Mouse (Mus musculus): ENCODE data around the gene Ccr4. TPM values are rescaled to one million over a fixed set of nuclear protein-coding genes. Genes with fewer than 3 reads are reported as not detected.
A peak's percentile ranks its signal among the peaks of the same experiment; 100 is the strongest.

The Ccr4 gene
- polyA plus RNA-seq, 1 experiment from 2014 or later, result not detected

DNA sequence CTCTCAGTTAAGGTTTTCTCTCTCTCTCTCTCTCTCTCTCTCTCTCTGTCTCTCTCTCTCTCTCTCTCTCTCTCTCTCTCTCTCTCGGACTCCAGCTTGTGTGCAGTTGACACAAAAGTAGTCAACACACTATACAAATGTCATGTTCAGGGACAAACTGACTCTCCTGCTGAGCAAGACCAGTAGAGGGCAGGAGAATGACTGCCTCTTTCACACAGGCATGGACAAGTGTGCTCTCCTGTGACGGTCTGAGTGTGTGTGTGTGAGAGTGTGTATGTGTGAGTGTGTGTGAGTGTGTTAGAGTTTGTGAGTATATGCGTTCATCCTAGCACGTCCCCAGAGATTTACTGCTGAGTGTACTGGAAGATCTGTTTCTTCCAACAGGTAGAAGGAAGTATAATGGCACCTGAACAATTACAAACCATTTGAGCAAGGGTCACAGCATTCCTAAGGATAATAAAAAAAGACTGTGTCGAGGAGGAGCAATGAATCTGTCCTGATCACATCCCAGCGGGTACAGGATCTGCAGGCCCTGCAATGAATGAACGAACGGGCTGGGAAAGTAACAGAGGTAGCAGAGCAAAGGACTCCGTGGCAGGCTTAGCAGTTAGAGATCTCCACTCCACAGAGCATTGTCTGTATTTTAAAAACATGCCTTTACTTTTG, 14.2 kb upstream of the Ccr4 start:
- ATAC-seq (ENCODE audit: low FRiP score), result no peak
- no peak overlapping the region for H3K27ac ChIP-seq

DNA sequence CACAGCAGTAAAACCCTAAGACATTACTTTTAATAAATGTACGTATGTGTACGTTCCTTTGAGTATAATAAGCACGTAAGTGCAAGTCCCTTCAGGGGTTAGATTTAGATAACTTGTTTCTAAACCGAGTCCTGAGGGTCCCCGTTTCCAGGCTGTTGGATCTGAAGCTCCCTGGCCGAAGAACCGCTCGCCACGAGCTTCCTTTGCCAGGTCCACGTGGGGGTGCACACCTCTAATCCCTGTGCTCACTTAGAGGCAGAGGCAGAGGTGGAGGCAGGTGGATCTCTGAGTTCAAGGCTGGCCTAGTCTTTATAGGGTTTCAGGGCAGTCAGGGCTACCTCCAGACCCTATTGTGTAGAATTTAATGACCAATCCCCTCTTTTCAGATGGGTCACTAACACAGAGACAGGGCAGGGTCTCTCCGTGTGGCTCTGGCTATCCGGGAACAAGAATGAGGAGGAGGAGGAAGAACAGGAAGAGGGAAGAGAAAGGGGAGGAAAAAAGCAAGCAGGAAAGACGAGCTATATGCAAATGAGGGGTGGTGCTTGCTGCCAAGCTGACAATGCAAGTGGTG, 13.3 kb upstream of the Ccr4 start:
- WGBS, result 80% methylated on average over 13 of the region's 13 CpGs
- peaks cover 18% of the 10 kb centered on the region for H3K36me3 ChIP-seq

More for the DNA sequence above, 14.2 kb upstream of the Ccr4 start:
- no peak overlapping the region for H3K9ac ChIP-seq
- peaks cover 8% of the 10 kb centered on the region for H3K9me3 ChIP-seq (replicated peaks)
- H3K4me3 ChIP-seq, result no peak overlapping the region
- H3K4me2 ChIP-seq (replicated peaks), result no peak overlapping the region
- H3K27me3 ChIP-seq, result no peaks in the 10 kb centered on the region
- H3K4me1 ChIP-seq, result no peaks in the 10 kb centered on the region; the same call in 1 of the 2 replicates
- H3K36me3 ChIP-seq, result peaks cover 8% of the 10 kb centered on the region
- 77% methylated on average over 9 of the region's 9 CpGs for WGBS

GRCm38 (mm10) chr9:114515364-114515763, 10.6 kb upstream of the Ccr4 start, which contains the start of gene C130032M10Rik:
Gene C130032M10Rik (plus strand): TSS chr9:114515697.
- Histone ChIP-seq H3K4me1 (no peaks in the 10 kb centered on the region; the same call in 1 of the 2 replicates), H3K9me3 (replicated peaks) (peaks cover 41% of the 10 kb centered on the region), H3K36me3 (peaks cover 35% of the 10 kb centered on the region), H3K27me3 (no peaks in the 10 kb centered on the region), H3K27ac (no peak within 1 kb of the TSS), H3K9ac (no peak within 1 kb of the TSS), H3K4me2 (replicated peaks) (no peak within 1 kb of the TSS), H3K4me3 (no peak within 1 kb of the TSS)
- 81% methylated on average over 11 of the region's 11 CpGs for WGBS
- no peak for ATAC-seq (ENCODE audit: low FRiP score)

More for the DNA sequence above, 13.3 kb upstream of the Ccr4 start:
- H3K4me3 ChIP-seq, result no peak overlapping the region
- ATAC-seq (ENCODE audit: low FRiP score), result no peak
- H3K4me2 ChIP-seq (replicated peaks), result no peak overlapping the region
- no peaks in the 10 kb centered on the region; the same call in 1 of the 2 replicates for H3K4me1 ChIP-seq
- no peaks in the 10 kb centered on the region for H3K27me3 ChIP-seq
- H3K27ac ChIP-seq, result no peak overlapping the region
- peaks cover 17% of the 10 kb centered on the region for H3K9me3 ChIP-seq (replicated peaks)
- no peak overlapping the region for H3K9ac ChIP-seq

- H3K4me1 ChIP-seq, result no peaks in the 10 kb centered on the region; the same call in 1 of the 2 replicates
- no peak overlapping the region for H3K4me2 ChIP-seq (replicated peaks)
- WGBS, result 98% methylated on average over 21 of the region's 21 CpGs
- H3K9ac ChIP-seq, result no peak overlapping the region
- peaks cover 45% of the 10 kb centered on the region for H3K9me3 ChIP-seq (replicated peaks)
- no peak for ATAC-seq (ENCODE audit: low FRiP score)
- H3K36me3 ChIP-seq, result peaks cover 45% of the 10 kb centered on the region
- no peak overlapping the region for H3K4me3 ChIP-seq
- H3K27me3 ChIP-seq, result no peaks in the 10 kb centered on the region
- no peak overlapping the region for H3K27ac ChIP-seq
Measured at GRCm38 (mm10) chr9:114512831-114513230, 8.1 kb upstream of the Ccr4 start.

- no peak for ATAC-seq (ENCODE audit: low FRiP score)
- Histone ChIP-seq H3K27me3 (no peaks in the 10 kb centered on the region), H3K9ac (no peak overlapping the region), H3K9me3 (replicated peaks) (peaks cover 45% of the 10 kb centered on the region), H3K4me2 (replicated peaks) (no peak overlapping the region), H3K4me1 (no peaks in the 10 kb centered on the region), H3K36me3 (peaks cover 45% of the 10 kb centered on the region), H3K4me3 (no peak overlapping the region), H3K27ac (no peak overlapping the region)
- WGBS, result 94% methylated on average over 9 of the region's 9 CpGs
Measured at GRCm38 (mm10) chr9:114509785-114510184, 5.1 kb upstream of the Ccr4 start.

GRCm38 (mm10) chr9:114507421-114507820, 2.7 kb upstream of the Ccr4 start:
- H3K4me2 ChIP-seq (replicated peaks), result no peak overlapping the region
- H3K27me3 ChIP-seq, result no peaks in the 10 kb centered on the region
- H3K4me3 ChIP-seq, result no peak overlapping the region
- peaks cover 22% of the 10 kb centered on the region for H3K9me3 ChIP-seq (replicated peaks)
- peaks cover 21% of the 10 kb centered on the region for H3K36me3 ChIP-seq
- no peak overlapping the region for H3K27ac ChIP-seq
- H3K9ac ChIP-seq, result no peak overlapping the region
- H3K4me1 ChIP-seq, result no peaks in the 10 kb centered on the region
- ATAC-seq (ENCODE audit: low FRiP score), result no peak
- 91% methylated on average over 9 of the region's 9 CpGs for WGBS

DNA sequence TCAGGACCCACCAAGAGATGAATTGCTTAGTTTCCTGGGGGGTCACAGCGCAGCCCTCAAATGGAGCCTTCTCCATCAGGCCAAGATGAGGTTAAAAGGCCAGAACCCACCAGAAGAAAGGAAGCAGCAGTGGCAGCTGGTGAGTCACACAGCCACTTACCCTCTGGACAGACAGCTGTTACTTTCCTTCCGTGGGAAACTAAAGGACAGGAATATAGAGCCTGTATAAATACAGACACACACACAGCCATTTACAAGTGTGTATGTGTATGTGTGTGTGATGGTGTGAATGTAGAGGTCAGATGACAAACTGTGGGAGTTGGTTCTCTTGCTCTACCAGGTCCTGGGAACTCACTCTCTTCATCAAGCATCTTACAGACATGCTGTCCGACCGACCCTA, 1.8 kb upstream of the Ccr4 start:
- H3K27me3 ChIP-seq, result no peaks in the 10 kb centered on the region
- H3K9ac ChIP-seq, result no peak overlapping the region
- WGBS, result 69% methylated on average over 4 of the region's 4 CpGs
- H3K4me1 ChIP-seq, result no peaks in the 10 kb centered on the region
- ATAC-seq (ENCODE audit: low FRiP score), result no peak
- H3K9me3 ChIP-seq (replicated peaks), result peaks cover 15% of the 10 kb centered on the region
- peaks cover 14% of the 10 kb centered on the region for H3K36me3 ChIP-seq
- H3K27ac ChIP-seq, result no peak overlapping the region
- H3K4me2 ChIP-seq (replicated peaks), result no peak overlapping the region
- H3K4me3 ChIP-seq, result no peak overlapping the region

DNA sequence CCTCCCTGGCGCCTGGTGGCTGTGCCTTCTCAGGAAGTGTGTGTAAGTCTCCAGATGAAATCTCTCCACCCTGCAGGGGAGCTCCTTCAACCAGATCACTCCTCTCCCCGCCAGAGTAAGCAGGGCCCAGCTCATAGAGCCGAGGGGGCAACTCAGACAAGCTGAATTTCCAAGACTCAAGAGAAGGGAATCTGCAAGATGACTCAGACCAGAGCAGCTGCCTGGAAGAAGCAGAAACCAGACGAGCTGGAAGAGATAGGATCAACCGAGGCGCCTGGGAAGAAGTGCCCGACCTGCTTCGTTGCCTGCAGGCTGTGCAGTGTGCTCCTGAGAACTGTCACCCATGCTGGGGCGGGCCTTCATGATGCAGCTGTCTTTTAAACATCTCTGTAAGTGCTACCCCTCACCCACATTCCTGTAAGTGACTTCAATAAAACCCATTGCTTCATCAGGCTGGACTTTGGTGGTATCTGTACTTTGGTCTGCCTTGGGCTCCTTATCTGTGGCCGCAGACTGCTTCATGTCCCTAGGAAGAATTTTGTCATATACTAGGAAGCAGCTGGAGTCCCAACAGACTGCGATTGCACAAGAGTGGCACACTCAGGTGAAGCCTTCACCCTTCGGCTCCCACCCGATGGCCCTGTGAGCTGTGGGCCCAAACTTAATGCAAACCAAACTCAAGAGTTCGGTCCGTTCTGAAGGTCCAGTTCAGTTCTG, 1.8 kb downstream of the Ccr4 start:
- ATAC-seq (ENCODE audit: low FRiP score), result no peak
- Histone ChIP-seq H3K27me3 (no peaks in the 10 kb centered on the region), H3K36me3 (no peaks in the 10 kb centered on the region), H3K27ac (no peak overlapping the region), H3K9ac (no peak overlapping the region), H3K4me3 (no peak overlapping the region), H3K9me3 (replicated peaks) (no peaks in the 10 kb centered on the region), H3K4me2 (replicated peaks) (no peak overlapping the region), H3K4me1 (0 out of 2 replicates have a peak, but pooled peaks cover 2% of the 10 kb centered on the region)
- WGBS, result 71% methylated on average over 15 of the region's 15 CpGs

- no peak for ATAC-seq (ENCODE audit: low FRiP score)
- no peak overlapping the region for H3K27ac ChIP-seq
- H3K27me3 ChIP-seq, result no peaks in the 10 kb centered on the region
- WGBS, result 96% methylated on average over 11 of the region's 11 CpGs
- H3K9ac ChIP-seq, result no peak overlapping the region
- no peak overlapping the region for H3K4me3 ChIP-seq
- H3K4me1 ChIP-seq, result 0 out of 2 replicates have a peak, but pooled peaks cover 2% of the 10 kb centered on the region
- no peaks in the 10 kb centered on the region for H3K9me3 ChIP-seq (replicated peaks)
- no peak overlapping the region for H3K4me2 ChIP-seq (replicated peaks)
- no peaks in the 10 kb centered on the region for H3K36me3 ChIP-seq
Measured at GRCm38 (mm10) chr9:114501913-114502312, 2.8 kb downstream of the Ccr4 start.

GRCm38 (mm10) chr9:114501111-114501510, 3.6 kb downstream of the Ccr4 start:
- no peak for ATAC-seq (ENCODE audit: low FRiP score)
- H3K9me3 ChIP-seq (replicated peaks), result no peaks in the 10 kb centered on the region
- H3K4me2 ChIP-seq (replicated peaks), result no peak overlapping the region
- no peak overlapping the region for H3K27ac ChIP-seq
- H3K4me3 ChIP-seq, result no peak overlapping the region
- H3K4me1 ChIP-seq, result 0 out of 2 replicates have a peak, but pooled peaks cover 2% of the 10 kb centered on the region
- 94% methylated on average over 7 of the region's 7 CpGs for WGBS
- no peaks in the 10 kb centered on the region for H3K27me3 ChIP-seq
- H3K9ac ChIP-seq, result no peak overlapping the region
- no peaks in the 10 kb centered on the region for H3K36me3 ChIP-seq

DNA sequence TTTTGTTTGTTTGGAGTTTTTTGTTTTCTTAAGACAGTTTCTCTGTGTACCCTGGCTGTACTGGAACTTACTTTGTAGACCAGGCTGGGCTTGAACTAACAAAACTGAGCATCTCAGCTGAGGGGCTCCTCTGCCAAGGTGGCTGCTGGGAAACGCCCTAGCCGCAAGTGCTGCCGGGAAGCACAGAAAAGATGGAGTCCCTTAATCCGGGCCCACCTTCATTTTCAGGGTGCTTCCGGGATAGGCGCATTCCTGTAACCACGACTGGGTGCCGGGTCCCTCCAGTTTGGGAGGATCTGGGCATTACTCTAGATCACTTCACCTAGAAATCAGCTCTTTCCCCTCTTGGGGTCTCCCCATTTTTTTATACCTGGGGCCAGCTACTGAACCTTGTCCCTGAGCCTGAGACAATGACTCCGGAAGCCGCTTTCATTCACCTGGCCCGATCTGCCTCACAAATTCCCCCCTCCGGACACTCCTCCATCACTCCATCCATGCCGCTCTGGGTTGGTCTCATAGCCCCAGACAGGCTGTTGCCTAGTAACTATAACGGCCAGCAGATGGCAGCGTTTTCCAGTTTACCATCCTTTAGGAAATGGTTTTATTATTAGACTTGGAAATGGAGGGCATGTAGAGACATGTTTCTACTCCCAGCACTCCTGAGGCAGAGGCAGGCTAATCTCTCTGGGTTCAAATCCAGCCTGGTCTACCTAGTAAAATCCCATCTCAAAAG, 4.8 kb downstream of the Ccr4 start:
- Histone ChIP-seq H3K27ac (no peak overlapping the region), H3K9me3 (replicated peaks) (no peaks in the 10 kb centered on the region), H3K36me3 (no peaks in the 10 kb centered on the region), H3K4me3 (no peak overlapping the region), H3K27me3 (no peaks in the 10 kb centered on the region), H3K9ac (no peak overlapping the region), H3K4me1 (0 out of 2 replicates have a peak, but pooled peaks cover 2% of the 10 kb centered on the region), H3K4me2 (replicated peaks) (no peak overlapping the region)
- ATAC-seq (ENCODE audit: low FRiP score), result no peak
- whole genome bisulfite sequencing, result 18% methylated on average over 15 of the region's 15 CpGs

DNA sequence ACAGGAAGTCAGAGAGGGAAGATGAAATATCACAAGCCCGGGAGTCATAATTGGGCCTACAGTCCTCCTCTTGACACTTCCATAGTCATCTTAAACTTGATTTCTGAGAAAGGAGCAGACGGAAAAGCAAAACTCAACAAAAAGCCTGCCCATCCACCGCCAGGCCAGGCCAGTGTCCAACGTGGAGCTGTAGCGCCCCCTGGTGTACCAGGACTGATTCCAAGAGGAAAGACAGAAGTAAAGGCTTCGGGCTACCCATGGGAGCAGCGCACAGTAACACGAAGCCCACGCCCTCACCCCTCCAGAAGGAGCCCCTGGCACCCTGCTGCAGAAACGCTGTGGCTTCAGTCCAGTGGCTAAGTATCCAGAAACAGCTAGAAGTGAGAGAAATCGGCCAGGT, 6.5 kb downstream of the Ccr4 start:
- peak; percentile 48; the same call in 1 of the 2 replicates for ATAC-seq (ENCODE audit: low FRiP score)
- Histone ChIP-seq H3K27me3 (no peaks in the 10 kb centered on the region), H3K9me3 (replicated peaks) (no peaks in the 10 kb centered on the region), H3K4me3 (no peak overlapping the region), H3K9ac (no peak overlapping the region), H3K27ac (no peak overlapping the region), H3K4me2 (replicated peaks) (peak overlapping the region; percentile 36), H3K4me1 (0 out of 2 replicates have a peak, but pooled peaks cover 2% of the 10 kb centered on the region), H3K36me3 (no peaks in the 10 kb centered on the region)
- WGBS, result 7% methylated on average over 11 of the region's 11 CpGs

All from hindbrain, embryonic 12.5 days (tissue).